Mouse (Mus musculus) right cerebral cortex, postnatal 36 days (tissue): ENCODE data around the gene Ndufv1.
"Not testable (repeated sequence)": the region's sequence is repeated elsewhere in the genome, so short reads cannot be mapped to it uniquely, and the experiment has no call there.

ENCODE experiments used
- DNase-seq, 2 experiments: peaks; one replicate each; pipeline ENCODE4 v3.0.0; 2022; ENCODE audit warnings: low spot score in 2 of 2, mixed read lengths in 1 of 2

The Ndufv1 gene

DNA sequence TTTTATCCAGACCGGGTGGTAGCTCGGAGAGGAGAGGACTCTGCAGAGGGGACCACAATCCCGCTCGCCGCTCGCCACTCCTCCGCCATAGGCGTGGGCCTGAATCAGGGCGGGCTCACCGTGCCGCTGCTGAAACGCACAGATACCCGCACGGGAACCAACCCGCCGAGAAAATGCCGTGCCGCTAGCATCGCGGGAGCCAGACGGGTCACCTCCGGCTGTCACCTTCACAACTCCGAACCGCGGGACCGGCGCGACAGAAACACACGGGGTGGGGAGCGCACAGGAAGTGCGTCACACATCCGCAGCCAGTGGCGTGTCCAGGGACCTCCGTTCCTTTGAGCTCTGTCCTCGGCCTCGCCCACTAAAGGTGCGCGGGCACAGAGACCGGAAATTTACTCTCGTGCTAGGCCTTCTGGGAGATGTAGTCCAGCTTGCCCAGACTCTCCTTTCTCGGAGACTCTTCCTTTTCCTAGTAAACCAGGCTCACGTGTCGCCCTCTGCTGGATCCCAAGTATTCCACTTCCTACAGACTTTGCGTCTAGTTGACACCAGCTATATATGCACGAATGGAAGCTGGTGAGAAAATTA lies at the start of gene Ndufv1:
Ndufv1 (minus strand) TSS at position 375 of the 591 bp plus-strand sequence.
- DNase-seq: peak; percentile 98 to 99

DNA sequence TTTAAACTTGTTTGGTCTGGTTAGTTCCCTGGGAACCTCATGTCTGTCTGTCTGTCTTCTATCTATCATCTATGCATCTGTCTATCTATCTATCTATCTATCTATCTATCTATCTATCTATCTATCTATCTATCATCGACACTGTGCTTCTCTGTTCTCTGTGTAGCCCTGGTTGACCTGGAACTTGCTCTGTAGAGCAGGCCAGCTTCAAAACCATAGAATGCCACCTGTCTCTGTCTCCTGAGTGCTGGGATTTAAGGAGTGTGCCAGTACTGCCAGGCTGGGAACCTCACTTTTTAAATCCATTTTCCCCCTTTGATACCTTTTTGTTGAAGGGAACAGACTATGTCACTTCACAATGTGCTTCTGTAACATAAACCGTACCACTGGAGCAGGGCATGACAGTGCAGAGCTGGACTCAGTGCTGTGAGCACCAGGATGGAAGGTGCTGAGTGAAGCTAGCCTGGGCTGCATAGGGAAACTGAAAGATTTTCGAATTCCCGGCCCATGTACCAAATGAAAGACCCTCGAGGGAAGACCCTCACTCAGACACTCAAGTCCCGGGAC lies 48.4 kb upstream of the Ndufv1 start:
- no peak for DNase-seq

DNA sequence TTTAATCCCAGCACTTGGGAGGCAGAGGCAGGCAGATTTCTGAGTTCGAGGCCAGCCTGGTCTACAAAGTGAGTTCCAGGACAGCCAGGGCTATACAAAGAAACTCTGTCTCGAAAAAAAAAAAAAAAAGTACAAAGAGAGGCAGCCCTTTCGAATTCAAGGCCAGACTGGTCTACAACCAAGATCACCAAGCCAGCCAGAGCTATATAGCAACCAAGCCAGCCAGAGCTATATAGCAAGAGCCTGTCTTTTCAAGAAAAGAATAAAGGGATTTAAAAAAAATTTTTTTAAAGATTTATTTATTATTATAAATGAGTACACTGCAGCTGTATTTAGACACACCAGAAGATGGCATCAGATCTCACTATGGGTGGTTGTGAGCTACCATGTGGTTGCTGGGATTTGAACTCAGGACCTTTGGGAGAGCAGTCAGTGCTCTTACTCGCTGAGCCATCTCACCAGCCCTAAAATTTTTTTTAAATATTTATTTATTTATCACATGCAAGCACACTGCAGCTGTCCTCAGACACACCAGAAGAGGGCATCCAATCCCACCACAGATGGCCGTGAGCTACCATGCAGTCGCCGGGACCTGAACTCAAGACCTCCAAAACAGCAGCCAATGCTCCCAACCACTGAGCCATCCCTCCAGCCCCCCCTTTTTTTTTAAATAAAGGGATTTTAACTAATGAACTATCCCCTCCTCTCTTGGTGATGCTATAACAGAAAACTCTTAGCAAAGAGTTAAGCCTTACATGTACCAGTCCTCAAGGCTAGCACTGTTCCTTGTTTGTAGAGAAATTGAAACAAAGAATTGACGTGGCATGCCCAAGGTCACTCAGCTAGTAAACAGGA lies 47.7 kb upstream of the Ndufv1 start:
- DNase-seq: not testable (repeated sequence)

DNA sequence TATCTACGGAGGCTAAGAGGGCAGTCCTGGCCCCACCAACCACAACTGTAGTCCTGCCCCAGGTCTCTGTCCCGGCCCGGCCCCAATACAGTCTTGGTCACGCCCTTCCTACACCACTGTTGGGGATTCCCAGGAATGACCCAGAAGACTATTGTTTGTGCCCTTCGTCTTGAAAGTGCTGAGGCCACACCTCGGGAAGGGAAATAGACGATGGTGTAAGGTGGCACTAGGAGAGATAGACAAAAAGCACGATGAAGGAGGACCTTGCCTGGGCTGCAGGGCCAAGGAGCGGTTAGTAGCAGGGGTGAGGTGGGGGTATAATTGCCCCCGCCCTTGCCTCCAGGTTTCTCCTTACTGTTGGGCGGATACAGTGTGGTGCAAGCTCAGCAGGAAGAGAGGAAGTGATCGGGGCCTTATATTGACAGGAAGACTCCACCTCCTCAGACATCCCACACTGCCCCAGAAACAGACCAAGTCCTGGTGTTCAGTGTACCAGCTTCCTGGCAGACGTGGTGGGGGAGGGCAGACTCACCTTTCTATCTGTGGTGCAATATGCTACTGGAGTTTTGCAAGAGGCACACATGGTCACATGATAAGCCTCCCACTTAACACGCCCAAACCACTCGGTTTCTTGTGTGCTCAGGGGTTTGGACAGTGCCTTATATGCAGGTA lies 46.6 kb upstream of the Ndufv1 start, which contains the start of gene Gstp3:
Gstp3 (minus strand) TSS at position 501 of the 672 bp plus-strand sequence.
- DNase-seq: no peak

DNA sequence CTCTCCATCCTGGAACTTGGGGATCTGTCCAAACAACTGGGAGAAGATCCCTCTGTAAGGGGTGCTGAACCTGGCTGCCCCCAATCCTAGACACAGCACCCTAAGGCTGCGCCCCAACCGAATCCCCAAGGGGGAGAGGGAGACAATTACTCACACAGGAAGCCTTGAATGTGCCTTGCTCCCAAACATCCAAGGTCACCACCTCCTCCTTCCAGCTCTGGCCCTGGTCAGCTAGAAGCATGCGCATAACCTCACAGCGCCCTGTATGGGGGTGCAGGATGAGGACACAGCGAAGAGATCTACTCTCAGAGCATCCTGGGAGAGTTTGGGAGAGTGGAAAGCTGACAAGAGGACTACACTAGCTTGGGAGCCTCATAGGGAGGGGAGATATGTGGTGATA lies 46.0 kb upstream of the Ndufv1 start:
- DNase-seq: no peak

DNA sequence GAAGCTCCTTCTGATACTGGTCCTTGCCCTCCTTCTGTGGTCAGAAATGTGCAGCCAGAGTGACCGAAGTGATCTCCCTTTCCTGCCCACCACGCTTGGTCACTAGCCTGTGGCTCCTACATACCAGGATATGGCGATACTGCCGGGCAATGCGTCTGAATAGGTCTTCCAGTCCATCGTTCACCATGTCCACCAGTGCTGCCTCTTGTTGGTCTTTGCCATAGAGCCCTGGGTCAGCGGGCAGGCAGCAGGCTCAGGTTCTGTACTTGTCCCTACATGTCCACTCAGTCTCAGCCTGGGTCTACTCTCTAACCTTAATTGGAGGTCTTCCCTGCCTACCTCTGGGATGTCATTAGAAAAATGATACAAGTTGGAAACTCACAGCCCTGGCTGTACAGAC lies 45.4 kb upstream of the Ndufv1 start:
- no peak for DNase-seq

DNA sequence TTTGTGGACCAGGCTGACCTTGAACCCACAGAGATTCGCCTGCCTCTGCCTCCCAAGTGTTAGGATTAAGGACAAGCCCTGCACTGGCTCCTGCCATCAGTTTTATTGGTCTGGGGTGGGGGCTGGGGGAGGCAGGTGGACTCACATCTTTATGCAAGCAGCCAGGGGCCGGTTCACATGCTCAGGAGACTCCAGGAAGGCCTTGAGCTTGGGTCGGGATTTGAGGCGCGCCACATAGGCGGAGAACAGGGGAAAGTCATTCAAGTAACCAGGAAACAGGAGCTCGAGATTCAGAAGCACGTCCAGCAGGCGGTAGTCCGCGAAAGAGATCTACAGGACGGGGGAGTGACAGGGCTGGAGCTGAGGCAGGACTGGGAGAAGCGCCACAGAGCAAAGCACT lies 44.8 kb upstream of the Ndufv1 start:
- no peak for DNase-seq

DNA sequence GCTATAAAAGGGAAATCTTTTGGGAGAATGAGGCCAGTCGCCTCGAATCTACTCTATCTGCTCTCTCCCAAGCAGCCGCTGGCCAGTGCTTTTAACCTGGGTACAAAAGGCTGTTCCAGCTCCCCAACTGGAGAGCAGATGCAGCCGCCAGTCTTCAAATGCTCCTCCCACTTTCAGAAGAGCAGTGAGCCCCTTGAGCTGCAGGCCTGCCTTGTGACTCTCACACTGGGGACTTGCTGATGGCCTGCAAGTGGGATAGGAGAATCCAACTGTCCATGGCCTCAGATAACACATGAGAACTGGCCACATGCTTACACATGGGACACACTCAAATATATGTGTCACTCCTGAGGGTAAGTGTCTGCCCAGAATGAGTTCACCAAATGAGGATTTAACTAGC lies 44.1 kb upstream of the Ndufv1 start:
- no peak for DNase-seq

DNA sequence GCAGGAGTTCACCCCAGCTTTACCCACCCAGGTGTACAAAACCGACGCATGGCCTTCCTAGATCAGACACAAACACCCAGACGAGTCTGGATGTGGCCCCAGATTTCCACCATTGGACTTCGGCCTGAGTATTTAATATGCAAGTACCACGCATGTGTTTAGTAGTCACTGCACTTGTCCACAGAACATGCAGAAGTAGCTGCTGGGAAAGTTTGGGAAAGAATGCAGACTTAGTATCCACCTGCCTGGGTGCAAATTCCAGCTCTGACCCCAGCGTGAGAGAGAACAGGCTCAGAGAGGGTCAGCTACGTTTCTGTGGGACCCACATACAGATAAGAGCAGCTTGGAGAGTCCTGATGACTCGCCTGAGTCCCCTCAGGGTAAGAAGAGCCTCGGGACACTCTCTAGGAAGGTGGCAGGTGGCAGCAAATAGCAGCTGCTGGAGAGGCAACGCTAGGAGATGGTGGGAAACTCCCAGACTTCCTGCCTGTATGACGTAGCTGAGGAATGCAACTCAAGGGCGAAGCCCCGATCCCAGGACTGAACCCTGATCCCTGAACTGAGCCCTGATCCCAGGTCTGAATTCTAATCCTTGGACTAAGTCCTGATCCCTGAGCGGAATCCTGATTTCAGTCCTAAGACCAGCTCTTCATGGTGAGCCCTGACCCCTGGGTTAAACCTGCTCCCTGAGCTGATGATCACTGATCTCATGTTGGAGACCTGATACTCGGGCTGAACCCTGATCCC lies 43.5 kb upstream of the Ndufv1 start:
- DNase-seq: no peak

DNA sequence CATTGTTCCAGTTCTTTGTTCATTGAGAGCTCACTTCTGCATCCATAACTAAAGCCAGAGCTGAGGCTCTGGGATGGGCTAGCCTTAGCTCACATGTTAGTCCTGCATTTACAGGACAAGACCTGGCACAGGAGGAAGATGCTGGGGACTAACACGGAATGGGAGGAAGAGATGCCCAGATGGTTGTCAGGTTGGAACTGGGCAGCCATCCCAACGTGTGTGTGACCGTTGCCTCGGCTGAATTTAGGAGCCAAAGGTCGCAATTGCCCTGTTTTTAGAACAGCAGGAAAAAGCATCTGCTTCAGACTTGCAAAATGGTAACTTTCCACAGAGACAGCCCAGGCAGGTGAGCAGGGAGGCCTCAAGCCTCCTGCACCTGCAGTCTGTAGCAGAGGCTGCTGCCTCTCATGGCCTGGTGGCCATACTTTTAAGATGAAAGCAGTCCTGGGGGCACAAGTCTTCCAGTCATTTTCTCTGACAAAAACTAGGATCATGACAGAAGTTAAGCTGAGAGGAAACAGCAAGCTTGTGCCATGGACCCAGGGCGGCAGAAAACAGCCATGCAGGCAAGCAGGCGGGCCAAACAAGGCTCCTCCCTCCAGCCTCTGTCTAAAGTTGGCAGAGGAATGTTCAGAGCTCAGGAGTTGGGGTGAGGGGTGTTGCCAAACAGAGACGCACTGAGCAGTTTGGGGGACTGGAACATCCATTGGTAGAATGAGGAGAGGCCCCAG lies 42.8 kb upstream of the Ndufv1 start:
- no peak for DNase-seq

DNA sequence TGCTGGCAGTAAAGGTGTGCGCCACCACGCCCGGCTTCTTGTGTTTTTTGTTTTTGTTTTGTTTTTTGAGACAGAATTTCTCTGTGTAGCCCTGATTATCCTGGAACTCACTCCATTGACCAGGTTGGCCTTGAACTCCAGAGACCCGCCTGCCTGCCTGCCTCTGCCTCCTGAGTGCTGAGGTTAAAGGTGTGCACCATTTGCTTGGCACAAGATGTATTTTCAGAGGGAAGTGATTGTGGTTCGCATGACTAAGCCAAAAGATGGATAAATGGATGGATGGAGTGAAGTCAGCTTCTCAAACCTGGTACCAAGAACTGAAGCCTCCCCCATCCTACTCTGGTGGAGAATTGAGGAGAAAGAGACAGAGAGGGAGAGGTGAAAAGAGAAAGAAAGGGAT lies 42.0 kb upstream of the Ndufv1 start:
- DNase-seq: no peak

DNA sequence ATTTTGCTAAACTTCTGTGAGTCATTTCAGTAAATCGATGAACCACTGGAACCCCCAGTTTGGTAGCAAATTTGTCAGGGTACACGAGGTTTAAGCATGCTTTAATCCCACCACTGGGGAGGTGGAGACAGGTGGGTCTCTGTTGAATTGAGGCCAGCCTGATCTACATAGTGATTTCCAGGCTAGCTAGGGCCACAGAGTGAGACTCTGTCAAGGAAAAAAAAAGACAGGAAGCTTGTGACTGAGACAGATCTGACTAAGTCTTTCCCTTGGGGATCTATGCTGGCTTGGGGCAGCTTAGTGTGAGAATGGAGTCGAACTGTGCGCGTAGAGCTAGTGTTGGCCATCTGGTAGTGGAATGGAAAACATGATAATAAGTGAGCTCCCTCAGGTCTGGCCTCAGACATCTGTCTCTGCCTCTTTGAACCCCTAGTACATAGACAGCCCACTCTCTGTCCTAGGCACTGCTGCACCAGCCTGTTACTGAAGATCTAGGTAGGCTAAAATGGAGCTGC lies 40.0 kb upstream of the Ndufv1 start:
- no peak for DNase-seq

DNA sequence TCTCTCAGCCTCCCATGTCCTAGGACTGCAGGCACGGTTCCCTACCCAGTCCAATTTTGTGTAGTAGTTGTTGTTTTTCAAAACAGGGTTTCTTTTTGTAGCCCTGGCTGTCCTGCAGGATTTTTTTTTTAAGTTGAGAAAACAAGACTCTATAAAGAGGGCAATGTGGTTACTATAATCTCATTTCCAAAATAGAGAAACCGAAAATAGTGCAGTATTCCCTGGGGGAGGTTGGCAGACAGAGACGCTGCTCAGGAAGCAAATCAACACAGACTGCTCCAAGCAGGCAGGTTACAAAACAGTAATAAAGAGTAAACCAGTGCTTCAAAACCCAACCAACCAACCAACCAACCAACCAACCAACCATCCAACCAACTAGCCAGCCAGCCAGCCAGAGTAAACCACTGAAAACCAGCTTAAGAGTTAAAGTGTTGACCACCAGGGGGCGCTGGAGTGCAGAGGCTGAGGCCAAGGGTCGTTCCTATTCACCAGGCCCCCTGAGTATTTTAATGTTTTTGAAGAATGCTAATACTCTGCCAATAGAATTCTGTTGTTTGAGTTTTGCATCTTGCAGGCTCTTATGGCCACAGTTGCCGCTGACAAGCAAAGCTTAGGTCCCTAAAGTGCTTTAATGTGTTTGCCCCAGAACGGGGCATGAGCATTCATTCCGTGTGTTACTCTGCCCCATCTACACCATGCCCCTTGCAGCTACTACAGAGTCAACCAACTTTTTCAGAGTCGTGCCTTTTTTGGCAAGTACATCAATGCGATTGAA lies 39.3 kb upstream of the Ndufv1 start:
- no peak for DNase-seq

DNA sequence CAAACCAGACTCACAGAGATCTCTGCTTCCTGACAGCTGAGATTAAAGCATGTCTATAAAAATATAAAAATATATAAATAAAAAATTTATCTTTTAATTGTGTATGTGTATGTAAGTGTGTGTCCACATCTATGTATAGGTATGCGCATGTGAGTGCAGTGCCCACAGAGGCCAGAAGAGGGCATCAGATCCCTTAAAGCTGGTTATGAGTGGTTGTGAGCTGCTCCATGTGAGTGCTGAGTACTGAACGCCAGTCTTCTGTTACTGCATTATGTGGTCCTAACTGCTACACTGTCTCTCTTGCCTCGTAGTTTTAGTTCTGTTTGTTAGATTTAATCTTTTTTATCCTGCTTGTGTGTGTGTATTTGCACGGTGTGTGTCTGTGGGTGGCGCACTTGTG lies 38.4 kb upstream of the Ndufv1 start:
- no peak for DNase-seq

DNA sequence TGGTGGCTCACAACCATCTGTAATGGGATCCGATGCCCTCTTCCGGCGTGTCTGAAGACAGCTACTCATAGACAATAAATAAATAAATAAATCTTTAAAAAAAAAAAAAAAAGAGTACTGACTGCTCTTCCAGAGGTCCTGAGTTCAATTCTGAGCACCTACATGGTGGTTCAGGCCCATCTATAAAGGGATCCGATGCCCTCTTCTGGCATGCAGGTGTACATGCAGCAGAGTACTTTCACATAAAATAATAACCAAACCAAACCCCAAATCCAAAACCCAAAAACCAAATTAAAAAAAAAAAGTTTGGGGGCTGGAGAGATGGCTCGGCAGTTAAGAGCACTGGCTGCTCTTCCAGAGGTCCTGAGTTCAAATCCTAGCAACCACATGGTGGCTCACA lies 36.5 kb upstream of the Ndufv1 start:
- not testable (repeated sequence) for DNase-seq

DNA sequence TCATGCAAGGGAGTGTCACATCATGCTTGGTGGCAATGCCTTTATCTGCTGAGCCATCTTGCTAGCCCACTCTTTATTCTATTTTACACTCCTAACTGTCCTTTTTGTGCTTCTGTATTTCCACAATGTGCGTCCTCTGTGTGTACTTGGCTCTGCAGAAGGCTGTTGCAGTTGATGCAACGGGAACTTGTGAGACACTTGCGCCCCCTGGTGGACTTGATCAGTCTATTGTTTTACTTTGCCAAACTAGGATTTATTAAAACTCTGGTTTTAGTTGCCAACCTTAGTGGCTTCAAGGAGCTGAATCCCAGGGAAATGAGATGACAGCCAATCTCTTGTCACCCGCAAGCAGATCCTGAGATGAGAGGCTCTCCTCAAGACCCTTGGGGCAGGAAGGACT lies 35.3 kb upstream of the Ndufv1 start:
- peak; percentile 34 to 41 for DNase-seq

DNA sequence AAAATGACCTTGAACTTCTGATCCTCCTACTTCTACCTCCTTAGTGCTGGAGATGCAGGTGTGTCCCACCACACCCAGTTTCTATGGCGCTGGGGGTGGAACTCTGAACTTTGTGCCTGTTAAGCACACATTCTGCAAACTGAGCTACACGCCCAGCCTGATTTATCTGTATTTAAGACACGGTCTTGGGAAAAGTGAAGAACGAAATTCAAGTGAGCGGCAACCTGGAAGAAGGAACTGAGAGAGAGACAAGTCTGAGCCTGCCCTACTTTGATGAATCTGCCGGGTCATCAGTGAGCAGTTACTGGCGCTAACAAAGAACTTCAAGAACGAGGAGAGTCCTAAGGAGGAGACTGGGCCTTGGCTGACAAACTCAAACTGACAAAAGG lies 34.3 kb upstream of the Ndufv1 start:
- DNase-seq: no peak

DNA sequence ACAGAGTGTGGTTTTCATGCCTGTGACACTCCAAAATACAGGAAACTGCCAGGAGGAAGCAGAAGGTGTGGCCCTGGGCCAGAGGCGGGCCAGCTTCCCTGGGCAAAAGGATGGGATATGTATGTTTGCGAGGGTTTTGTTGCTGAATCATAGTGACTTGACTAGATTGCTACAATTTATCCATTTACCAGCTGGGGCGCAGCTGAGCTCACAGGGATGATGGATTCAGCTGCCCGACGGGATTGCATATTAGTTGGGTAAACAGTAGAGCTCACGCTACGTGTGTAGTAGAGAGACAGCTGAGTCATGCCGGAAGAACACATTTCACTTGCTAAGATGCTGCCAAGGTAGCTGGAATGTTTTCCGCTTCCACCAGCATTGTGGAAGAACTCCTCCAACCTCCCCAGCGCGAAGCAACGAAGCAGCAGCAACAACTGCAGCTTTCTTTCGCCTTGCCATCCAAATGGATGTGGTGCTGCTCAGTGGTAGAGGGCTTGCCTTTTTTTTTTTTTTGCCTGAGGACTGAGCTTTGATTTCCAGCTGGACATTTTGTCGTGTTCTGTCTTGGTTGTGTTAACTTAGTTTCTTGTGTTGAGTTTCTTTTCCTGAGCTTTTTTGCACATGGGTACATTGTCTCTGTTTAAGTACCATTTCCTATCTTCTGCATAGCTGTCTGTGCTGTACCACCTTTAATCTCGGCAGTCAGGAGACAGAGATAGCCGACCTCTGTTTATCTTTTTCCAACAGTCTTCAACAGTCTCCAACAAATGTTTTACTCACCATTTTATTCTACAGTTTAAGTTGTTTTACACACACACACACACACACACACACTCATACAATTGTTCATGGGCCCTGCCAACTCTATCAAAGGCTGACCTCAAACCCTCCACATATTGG lies 33.6 kb upstream of the Ndufv1 start, which contains the start of gene Gstp2:
Gstp2 (minus strand) TSS at position 58 of the 900 bp plus-strand sequence.
- DNase-seq: peak; percentile 76 to 79

DNA sequence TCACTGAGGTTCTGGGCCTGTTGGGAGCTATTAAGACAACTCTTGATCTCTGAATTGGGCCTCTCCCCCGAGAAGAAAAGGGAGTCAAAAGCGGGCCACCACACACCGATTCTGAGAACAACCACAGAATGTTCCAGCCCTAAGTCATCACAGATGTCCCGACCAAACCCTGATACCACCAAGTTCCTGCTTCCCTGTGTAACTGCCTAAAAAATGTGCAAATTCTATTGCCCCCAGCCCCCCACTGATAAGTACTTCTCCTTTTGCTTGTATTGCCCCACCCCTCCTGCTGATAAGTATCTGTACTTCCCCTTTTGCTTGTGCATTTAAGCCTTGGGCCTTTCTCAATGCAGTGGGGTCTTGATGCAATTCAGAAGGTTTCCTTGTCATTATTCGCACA lies 31.5 kb upstream of the Ndufv1 start:
- not testable (repeated sequence) for DNase-seq
